Mouse (Mus musculus): ENCODE results near the gene Cdkn2aip. TPM values are rescaled to one million over a fixed set of nuclear protein-coding genes. Genes with fewer than 3 reads are reported as not detected.
A peak's percentile ranks its signal among the peaks of the same experiment; 100 is the strongest.

The Cdkn2aip gene
- total and polyA plus RNA-seq, 2 experiments from 2014 or later: 22.4 to 23.0 TPM

DNA sequence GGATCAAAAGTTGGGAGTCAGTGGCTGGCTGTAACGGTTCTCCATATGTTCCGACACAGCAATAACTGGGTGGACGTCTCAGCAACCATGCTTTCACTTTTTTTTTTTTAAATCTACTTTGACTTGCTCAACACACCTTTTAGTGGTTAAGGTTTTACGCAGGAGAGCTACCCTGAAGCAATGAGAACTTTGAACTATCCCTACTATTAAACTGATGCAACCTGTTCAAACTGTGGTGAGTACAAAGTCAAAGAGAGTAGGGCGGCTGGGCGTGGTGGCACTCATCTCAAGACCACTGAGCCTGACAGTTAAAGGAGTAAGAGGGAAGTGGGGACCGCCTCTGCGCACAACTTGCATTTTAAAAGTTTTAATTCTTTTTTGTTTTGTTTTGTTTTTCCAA is 7.0 kb downstream of the Cdkn2aip start:
- Histone ChIP-seq H3K9me3 (ENCODE audit: low read length) (no peaks in the 10 kb centered on the region), H3K4me3 (ENCODE audit: low read length) (no peak overlapping the region), H3K27ac (no peak overlapping the region), H3K4me2 (ENCODE audit: low read depth, low read length) (no peak overlapping the region), H3K27me3 (ENCODE audit: insufficient read depth, low read length) (no peaks in the 10 kb centered on the region), H3K4me1 (ENCODE audit: insufficient read depth, low read length) (no peaks in the 10 kb centered on the region), H3K9ac (replicated peaks; ENCODE audit: low read length) (no peak overlapping the region), H3K36me3 (ENCODE audit: insufficient read depth, low read length) (peaks cover 12% of the 10 kb centered on the region)
- no peak for ATAC-seq
- TF ChIP-seq CTCF (IDR thresholded peaks at IDR 0.05; ENCODE audit: low read depth): no peak
- DNase-seq (ENCODE audit: low spot score): no peak
- 91% methylated on average over 8 of the region's 8 CpGs for WGBS

DNA sequence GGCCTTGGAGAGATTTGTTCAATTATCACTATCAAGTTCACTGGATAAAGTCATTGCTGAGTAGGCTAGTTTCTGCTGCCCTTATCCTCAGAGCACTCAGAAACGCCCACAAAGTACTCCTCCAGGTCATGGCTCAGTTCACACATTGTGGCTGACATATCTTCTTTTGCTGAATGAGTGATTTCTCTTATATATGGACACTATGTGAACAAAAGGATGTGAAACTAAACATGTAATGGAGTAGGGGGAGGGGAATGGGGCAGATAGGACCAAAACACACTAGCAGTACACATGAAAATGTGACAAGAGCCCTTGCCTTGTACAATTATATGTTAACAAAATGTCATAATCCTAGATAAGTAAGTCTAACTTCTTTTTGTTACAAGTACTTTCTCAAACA is 11.4 kb downstream of the Cdkn2aip start:
- WGBS: 36% methylated on average over 1 of the region's 1 CpGs
- Histone ChIP-seq H3K36me3 (ENCODE audit: insufficient read depth, low read length) (no peaks in the 10 kb centered on the region), H3K4me1 (ENCODE audit: insufficient read depth, low read length) (no peaks in the 10 kb centered on the region), H3K9ac (replicated peaks; ENCODE audit: low read length) (no peak overlapping the region), H3K9me3 (ENCODE audit: low read length) (no peaks in the 10 kb centered on the region), H3K4me2 (ENCODE audit: low read depth, low read length) (no peak overlapping the region), H3K27ac (no peak overlapping the region), H3K4me3 (ENCODE audit: low read length) (no peak overlapping the region), H3K27me3 (ENCODE audit: insufficient read depth, low read length) (no peaks in the 10 kb centered on the region)
- ATAC-seq: no peak
- TF ChIP-seq CTCF (IDR thresholded peaks at IDR 0.05; ENCODE audit: low read depth): no peak
- no peak for DNase-seq (ENCODE audit: low spot score)

DNA sequence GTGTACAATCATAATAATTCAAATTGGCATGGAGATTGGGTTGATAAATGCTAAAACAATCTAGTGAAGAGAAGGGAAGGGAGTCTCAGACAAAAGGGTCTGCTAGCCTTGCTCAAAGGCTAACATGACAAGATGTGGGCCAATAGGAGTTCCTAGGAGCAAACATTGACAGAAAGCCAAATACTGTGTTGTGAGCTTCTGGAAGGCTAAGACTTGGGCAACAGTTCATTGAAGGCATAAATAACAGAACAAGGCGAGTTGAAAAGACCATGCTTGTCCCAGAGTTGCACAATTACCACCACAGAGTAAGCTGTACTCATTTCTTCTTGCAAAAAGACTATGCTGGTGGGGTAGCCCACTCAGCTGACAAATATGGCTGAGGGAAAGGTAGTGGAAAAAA is 16.0 kb downstream of the Cdkn2aip start:
- no peak for TF ChIP-seq CTCF (IDR thresholded peaks at IDR 0.05; ENCODE audit: low read depth)
- 68% methylated on average over 1 of the region's 1 CpGs for WGBS
- Histone ChIP-seq H3K4me2 (ENCODE audit: low read depth, low read length) (no peak overlapping the region), H3K4me3 (ENCODE audit: low read length) (no peak overlapping the region), H3K27ac (no peak overlapping the region), H3K36me3 (ENCODE audit: insufficient read depth, low read length) (no peaks in the 10 kb centered on the region), H3K9me3 (ENCODE audit: low read length) (no peaks in the 10 kb centered on the region), H3K4me1 (ENCODE audit: insufficient read depth, low read length) (no peaks in the 10 kb centered on the region), H3K9ac (replicated peaks; ENCODE audit: low read length) (no peak overlapping the region), H3K27me3 (ENCODE audit: insufficient read depth, low read length) (no peaks in the 10 kb centered on the region)
- ATAC-seq: no peak
- DNase-seq (ENCODE audit: low spot score): no peak

DNA sequence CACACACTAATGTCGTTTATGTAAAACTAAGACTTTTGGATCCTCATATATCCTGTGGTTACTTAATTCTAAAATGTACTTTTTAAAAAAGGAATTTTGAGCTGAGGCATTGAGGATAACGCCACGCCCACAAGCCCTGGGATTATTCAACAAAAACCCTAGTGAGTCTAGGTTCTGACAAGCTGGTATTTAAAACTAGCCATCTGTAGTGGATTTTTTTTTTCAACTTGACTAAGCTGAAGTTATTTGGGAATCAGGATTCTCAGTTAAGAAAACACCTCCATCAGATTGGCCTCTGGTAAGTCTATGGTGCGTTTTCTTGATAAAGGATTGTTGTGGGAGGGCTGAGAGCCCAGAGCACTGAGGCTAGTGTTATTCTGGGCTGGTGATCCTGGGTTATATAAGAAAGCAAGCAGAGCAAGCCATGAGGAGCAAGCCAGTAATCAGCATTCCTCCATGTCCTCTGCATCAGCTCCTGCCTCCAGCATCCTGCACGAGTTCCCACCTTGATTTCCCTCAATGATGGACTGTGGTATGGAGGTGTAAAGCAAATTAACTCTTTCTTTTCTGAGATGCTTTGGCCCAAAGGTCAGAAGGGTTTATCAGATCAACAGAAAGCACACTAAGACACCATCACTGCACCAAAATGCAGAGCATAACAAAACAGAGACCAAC is 18.2 kb downstream of the Cdkn2aip start:
- H3K27me3 ChIP-seq (ENCODE audit: insufficient read depth, low read length): no peaks in the 10 kb centered on the region; the same call in 1 of the 2 replicates
- no peak overlapping the region for H3K4me2 ChIP-seq (ENCODE audit: low read depth, low read length)
- TF ChIP-seq CTCF (IDR thresholded peaks at IDR 0.05; ENCODE audit: low read depth): no peak
- H3K4me3 ChIP-seq (ENCODE audit: low read length): no peak overlapping the region
- no peaks in the 10 kb centered on the region for H3K4me1 ChIP-seq (ENCODE audit: insufficient read depth, low read length)
- no peaks in the 10 kb centered on the region for H3K36me3 ChIP-seq (ENCODE audit: insufficient read depth, low read length)
- WGBS: 82% methylated on average over 5 of the region's 5 CpGs
- no peak overlapping the region for H3K27ac ChIP-seq
- H3K9ac ChIP-seq (replicated peaks; ENCODE audit: low read length): no peak overlapping the region
- ATAC-seq (no peak), DNase-seq (ENCODE audit: low spot score) (no peak)
- H3K9me3 ChIP-seq (ENCODE audit: low read length): no peaks in the 10 kb centered on the region

DNA sequence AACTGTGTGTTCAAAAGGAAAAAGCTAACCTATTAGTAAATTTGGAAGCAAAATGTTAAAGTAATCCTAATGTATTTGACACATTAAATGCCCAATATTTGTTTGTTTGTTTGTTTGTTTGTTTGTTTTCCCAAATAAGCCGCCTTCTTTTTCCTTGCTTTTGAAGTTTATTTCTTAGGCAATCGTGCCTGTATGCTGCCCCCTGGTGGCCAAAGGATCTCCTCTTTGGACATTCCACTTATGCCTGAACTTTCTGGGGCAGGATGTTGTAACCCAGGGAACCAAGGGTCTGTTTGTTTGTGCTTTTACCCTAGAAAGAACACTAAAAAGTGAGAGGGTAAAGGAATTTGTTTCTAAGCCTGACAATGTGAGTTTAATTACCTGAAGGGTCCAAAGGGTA is 20.6 kb downstream of the Cdkn2aip start:
- peak; percentile 85 for TF ChIP-seq CTCF (IDR thresholded peaks at IDR 0.05; ENCODE audit: low read depth)

DNA sequence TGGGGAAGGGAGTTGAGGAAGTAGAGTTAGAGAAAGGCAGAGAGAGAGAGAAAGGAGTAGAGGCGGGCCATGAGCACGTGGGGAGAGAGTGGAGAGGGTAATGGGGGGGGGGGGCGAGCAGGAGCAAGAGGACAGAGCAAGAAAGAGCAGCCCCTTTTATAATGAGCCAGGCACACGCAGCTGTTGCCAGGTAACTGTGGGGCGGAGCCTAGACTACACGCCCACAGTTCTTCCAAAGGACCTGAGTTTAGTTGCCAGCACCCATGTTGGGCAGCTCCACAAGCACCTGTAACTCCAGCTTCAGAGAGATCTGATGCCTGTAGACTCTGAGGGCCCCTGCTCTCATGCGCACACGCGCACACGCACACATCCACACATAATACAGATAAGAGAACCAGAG is 21.9 kb downstream of the Cdkn2aip start:
- H3K36me3 ChIP-seq (ENCODE audit: insufficient read depth, low read length): no peaks in the 10 kb centered on the region
- H3K4me1 ChIP-seq (ENCODE audit: insufficient read depth, low read length): no peaks in the 10 kb centered on the region
- no peak for TF ChIP-seq CTCF (IDR thresholded peaks at IDR 0.05; ENCODE audit: low read depth)
- H3K4me3 ChIP-seq (ENCODE audit: low read length): no peak overlapping the region
- no peaks in the 10 kb centered on the region for H3K9me3 ChIP-seq (ENCODE audit: low read length)
- H3K27me3 ChIP-seq (ENCODE audit: insufficient read depth, low read length): no peaks in the 10 kb centered on the region; the same call in 1 of the 2 replicates
- WGBS: 72% methylated on average over 9 of the region's 10 CpGs
- H3K9ac ChIP-seq (replicated peaks; ENCODE audit: low read length): no peak overlapping the region
- H3K4me2 ChIP-seq (ENCODE audit: low read depth, low read length): no peak overlapping the region
- no peak for DNase-seq (ENCODE audit: low spot score)
- ATAC-seq: 0 out of 2 replicates have a peak, but pooled peaks have one; percentile 27
- no peak overlapping the region for H3K27ac ChIP-seq

More for the DNA sequence above, 20.6 kb downstream of the Cdkn2aip start:
- H3K36me3 ChIP-seq (ENCODE audit: insufficient read depth, low read length): no peaks in the 10 kb centered on the region
- H3K4me3 ChIP-seq (ENCODE audit: low read length): no peak overlapping the region
- no peaks in the 10 kb centered on the region for H3K4me1 ChIP-seq (ENCODE audit: insufficient read depth, low read length)
- H3K27ac ChIP-seq: no peak overlapping the region
- ATAC-seq: no peak
- H3K9me3 ChIP-seq (ENCODE audit: low read length): no peaks in the 10 kb centered on the region
- peak; percentile 91 for DNase-seq (ENCODE audit: low spot score)
- H3K9ac ChIP-seq (replicated peaks; ENCODE audit: low read length): no peak overlapping the region
- H3K27me3 ChIP-seq (ENCODE audit: insufficient read depth, low read length): no peaks in the 10 kb centered on the region; the same call in 1 of the 2 replicates
- H3K4me2 ChIP-seq (ENCODE audit: low read depth, low read length): no peak overlapping the region
- 4% methylated on average over 2 of the region's 2 CpGs for WGBS

DNA sequence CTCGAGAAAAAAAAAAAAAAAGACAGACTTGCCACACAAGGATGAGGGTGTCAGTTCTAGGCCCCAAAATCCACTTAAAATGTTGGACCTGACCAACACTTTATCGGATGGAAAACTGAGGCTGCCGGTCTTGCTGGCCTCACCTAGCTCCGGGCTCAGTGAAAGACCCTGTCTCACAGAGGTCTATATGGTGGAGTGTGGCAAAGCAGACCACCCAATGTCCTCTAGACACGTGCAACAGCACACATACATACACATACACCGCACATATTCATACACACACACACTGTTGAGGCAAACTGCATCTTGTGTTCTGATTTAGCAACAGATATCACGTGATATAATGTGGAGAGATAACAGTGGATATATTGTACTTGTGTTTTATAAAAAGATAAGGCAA is 22.4 kb downstream of the Cdkn2aip start:
- Histone ChIP-seq H3K27me3 (ENCODE audit: insufficient read depth, low read length) (no peaks in the 10 kb centered on the region; the same call in 1 of the 2 replicates), H3K9me3 (ENCODE audit: low read length) (no peaks in the 10 kb centered on the region), H3K9ac (replicated peaks; ENCODE audit: low read length) (no peak overlapping the region), H3K4me3 (ENCODE audit: low read length) (no peak overlapping the region), H3K36me3 (ENCODE audit: insufficient read depth, low read length) (no peaks in the 10 kb centered on the region), H3K4me1 (ENCODE audit: insufficient read depth, low read length) (no peaks in the 10 kb centered on the region), H3K4me2 (ENCODE audit: low read depth, low read length) (0 out of 2 replicates have a peak overlapping the region, but pooled peaks have one; percentile 54), H3K27ac (no peak overlapping the region)
- no peak for TF ChIP-seq CTCF (IDR thresholded peaks at IDR 0.05; ENCODE audit: low read depth)
- DNase-seq (ENCODE audit: low spot score): no peak
- no peak for ATAC-seq
- WGBS: 50% methylated on average over 7 of the region's 7 CpGs

Measured in hindbrain, postnatal 0 days (tissue).